Mouse (Mus musculus) right cerebral cortex, adult 18-20 months (tissue): ENCODE results near the gene Gng8.

Experiments used
- DNase-seq: peaks from one replicate; pipeline ENCODE4 v3.0.0; 2022; ENCODE audit warnings: mixed read lengths

The Gng8 gene

DNA sequence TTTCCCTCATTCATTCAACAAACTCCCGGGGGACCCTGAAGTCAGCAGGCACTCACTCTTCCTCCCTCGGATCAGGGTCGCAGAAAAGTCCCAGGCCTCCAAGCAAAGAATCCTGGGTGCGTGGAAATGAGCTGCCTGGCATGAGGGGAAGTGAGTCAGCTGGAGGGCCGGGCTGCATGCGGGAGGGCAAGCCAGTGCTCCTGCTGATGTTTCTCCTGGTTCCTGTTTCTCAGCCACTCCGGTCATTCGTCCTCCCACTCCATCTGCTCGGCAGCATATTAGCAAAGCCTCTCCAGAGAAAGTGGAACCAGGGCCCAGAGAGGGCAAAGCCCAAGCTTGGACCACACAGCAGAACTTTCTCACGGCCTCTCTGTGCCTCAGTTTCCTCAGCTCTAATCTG is 18.3 kb downstream of the Gng8 start:
- no peak for DNase-seq

DNA sequence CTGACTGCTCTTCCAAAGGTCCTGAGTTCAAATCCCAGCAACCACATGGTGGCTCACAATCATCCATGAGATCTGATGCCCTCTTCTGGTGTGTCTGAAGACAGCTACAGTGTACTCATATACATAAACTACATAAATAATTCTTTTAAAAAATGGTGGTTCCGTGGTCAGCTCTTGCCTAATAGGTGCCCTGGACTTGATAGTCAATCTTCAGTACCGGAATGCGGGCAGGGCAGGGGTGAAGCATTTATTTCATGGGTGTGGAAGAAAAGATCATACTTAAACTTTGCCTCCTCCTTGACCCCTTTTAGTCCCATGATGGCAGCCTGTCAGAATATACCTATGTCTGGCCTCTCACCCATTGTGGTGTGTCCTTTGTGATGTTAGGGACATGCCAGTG is 20.3 kb downstream of the Gng8 start:
- DNase-seq, result no peak

DNA sequence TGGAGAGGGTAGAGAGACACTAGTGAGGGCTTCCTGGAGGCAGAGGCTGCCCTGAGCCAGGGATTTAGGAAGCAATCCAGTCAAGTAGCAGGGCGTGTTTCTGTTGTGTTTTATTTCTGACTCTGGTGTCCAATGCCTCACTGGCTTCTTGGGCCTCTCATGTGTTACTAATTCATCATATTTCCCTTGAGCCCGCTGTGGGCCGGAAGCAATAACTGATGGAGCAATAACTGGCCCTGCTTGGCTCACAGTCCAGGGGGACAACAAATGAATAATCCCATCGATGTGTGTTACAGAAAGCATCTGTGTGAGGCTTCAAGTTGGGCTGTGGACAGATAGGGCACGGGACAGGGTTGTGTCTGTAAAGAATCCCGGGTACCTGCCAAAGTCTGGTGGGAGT is 20.8 kb downstream of the Gng8 start:
- no peak for DNase-seq

DNA sequence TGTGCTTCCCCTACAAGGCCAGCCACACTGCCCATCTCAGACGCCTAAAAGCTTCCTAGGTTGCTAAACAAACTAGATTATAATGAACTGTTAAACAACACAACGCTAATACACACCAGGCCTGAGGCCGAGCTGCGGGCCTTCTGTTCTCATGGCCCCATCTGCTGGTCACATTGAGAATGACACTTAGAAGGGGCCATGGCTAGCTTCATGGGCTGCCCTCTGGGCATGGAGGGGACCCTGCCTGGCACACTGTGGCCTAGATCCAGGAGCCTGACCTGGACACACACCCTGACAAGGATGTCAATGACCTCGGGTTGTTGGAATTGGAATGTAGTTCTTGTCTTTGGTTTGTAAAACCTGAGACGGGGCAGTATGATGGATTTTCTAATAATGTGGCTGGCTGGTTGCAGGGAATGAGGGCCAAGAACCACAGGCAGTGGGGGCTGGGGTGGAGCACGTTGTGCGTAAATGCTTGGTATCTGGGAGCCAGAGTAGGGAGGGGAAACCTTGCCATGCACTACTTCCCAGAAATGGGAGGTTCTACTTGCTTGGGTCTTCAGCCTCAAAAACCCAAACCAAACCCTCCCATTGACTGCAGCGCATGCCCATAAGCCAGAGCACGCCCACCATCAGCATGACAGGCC is 22.3 kb downstream of the Gng8 start:
- DNase-seq, result peak; percentile 77

DNA sequence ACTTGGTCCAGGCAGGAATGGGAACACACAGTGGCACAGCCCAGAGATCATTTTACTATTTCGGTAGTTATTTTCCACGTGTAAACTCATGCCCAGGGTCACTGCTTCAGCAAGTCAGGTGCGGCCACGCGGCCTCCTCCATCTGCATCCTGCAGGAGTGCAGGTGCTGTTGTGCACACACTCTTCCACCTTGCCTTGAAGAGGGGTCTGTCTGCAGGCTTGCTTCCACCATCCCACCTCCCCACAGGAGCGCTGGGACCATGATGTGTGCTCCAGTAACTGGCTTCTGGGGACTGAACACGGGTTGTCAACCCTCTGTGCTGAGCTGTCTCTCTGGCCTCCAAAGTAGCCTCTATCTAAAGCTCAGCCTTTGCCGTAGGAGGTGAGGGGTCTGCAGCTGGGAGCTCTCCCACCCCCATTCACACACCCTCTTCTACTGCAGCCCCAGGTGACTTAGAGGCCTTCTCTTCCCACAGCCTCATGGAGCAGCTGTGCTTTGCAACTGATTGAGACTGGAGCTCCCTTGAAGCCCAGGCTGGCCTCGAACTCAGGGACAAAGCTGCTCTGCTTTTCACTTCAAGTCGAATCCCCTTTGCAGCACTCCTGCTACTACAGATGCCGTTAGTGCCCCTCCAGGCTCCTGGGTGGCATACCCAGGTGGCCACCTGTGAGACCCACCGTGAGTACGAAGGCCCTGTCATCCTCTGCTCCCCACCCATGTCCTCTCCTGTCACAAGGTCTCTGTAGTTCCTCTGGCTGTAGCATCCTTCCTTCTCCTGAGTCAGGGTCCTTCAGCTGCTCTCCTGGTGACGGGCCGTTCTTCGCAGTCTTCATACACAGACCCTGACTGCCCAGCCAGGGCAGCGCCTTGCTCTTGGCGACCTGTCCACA is 23.1 kb downstream of the Gng8 start:
- DNase-seq, result no peak

DNA sequence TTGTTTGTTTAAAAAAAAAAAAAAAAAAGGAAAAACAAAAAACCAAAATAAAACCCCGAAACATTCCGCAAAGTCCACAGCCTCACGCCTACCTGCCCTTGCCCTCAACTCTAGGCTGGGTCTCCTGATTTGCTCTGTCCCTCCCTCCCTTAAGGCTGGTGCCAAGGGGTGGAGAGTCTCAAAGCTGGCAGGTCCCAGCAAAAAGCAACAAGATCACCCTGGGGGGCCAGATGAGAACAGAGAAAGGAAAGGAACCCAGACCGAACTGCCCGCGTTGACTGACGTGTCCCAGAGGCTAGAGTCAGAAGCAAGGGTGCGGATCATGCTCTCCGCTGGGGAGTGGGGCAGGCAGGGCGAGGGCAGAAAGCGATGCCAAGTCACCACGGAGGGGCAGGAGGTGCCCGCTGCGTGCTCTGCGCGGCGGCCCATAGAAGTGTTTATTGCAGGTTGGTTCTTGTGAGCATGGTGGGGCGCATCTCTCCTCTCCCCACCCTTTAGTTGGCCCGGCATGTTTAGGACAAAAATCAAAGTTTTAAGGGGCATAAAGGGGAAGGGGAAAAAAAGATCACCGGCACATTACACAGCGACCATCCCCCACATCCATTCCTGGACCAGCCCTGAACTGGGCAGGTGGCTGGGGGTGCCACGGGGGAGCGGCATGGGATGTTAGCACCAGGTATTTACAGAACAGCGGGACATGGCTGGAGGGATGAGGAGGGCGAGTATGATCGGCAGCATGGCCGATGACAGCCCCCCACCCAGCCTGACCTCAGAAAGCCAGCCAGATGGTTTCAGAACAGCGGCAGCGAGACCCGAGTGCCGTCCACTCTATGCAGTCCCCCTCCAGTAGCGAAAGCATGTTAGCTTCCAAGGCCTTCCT is 24.1 kb downstream of the Gng8 start:
- no peak for DNase-seq

DNA sequence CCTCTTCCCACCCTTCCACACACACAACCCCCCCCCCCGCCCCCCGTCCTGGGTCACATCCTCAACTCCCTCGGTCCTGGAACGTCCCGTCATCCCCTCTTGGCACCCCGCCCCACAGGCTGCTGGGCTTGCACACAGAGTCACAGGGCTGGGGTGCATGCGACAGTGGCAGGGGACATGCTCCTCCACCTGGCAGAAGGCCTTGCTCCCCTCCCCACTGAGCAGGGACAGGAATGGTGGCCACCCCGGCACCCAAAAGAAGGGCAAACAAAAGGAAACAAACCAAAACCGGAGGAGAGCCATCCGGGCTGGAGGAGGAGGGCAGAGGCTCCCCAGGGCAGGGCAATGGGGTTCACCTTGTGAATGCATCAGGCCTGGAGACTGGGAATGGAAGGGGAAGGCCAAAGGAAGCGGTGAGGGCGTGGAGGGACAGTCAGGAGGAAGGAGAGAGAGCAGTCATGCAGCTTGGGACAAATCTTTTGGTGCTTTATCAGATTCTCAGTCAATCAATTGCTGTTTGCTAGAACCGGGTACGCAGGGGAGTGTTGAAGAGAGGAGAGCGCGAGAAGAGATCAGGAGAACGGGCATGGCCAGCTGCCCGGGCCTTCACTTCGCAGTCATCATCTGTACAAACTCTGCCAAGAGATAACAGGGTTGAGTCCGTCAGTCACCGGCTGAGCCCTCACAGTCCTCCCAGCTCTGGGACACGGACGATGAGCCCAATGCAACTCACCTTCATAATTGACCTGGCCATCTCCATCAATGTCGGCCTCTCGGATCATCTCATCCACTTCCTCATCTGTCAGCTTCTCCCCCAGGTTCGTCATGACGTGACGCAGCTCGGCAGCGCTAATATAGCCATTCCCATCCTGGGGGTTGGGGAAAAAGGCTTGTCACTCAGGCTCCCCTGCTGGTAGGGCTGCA is 25.0 kb downstream of the Gng8 start:
- DNase-seq, result peak; percentile 37

DNA sequence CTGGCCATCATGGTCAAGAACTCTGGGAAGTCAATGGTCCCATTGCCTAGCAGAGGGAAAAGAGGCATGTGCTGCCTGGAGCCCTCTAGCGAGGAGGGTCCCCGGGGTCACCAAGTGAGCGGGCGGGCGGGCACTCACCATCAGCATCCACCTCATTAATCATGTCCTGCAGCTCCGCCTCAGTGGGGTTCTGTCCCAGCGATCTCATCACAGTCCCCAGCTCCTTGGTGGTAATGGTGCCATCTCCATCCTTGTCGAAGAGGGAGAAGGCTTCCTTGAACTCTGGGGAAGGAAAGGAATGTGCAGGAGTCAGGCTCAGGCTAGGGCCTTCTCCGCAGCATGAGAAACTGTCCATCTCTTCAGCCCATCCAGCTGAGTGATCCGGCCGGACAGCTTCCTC is 25.9 kb downstream of the Gng8 start:
- no peak for DNase-seq

DNA sequence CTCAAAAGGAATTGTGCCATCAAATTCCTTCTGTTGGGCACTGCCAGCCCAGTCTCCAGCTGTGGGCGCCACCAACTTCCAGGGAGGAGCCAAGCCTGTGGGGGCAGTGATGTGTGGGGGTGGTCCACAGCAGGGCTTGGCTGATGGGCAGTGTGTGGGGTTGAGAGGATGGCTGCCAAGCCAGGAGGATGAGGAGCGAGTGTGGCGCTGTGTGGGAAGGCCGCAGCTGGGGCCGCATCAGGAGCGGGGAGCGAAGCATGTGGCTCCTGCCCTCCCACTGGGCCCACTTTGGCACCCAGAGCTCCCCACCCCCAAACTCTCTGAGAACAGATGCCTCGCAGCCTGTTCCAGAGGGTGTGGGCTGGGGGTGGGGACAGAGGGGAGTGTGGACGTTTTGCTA is 26.4 kb downstream of the Gng8 start:
- peak; percentile 88 for DNase-seq

DNA sequence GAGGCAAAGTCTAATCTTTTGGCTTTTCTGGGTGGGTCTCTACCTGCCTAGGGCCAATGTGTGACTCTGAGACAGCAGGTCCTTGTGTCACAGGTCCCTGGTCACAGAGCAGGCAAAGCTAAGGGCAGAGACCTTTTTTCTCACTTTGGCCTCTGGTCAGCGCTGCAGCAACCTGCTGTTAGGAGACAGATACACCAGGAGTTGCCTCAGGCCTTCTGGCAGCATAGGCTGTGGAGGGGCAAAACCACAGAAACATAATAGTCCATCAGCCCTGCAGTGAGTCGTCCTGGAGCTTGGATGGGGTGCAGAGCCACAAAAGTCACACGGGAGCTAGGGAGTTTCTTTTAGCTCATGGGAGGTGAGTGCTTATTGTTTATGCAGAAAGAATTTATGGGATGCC is 27.1 kb downstream of the Gng8 start:
- DNase-seq, result no peak

DNA sequence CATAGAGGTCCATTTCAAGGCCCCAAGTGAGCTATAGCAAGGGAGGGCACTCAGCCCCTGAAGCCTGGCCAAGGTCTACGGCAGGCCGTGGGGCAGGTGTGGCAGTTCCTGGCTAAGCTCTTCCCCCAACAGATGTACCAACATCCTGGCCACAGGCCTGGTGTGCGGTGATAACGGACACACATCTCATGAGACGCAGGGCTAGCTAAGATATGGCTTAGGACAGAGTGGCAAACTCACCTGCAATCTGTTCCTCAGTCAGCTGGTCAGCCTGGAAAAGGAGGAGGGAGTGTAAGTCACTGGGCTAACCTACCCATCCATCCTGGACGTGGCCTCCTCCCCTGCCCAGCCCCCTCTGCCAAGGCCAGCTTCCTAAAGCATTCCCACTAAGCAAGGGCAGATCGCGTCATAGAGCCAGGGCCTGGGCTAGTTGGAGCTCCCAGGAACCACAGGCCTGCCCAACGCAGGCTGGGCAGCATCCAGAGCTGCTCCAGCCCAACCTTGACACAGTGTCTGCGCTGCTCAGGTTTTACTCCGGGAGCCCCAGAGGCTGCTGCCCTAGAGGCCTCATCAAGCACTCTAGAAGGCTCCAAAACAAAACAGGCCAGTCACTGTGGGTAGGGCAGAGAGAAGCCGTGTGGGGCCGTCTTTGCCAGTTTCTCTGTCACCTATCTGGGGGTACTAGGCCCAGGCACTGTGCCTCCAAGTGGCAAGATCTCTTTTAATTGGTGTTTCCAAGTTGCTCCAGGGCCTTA is 28.0 kb downstream of the Gng8 start:
- no peak for DNase-seq

DNA sequence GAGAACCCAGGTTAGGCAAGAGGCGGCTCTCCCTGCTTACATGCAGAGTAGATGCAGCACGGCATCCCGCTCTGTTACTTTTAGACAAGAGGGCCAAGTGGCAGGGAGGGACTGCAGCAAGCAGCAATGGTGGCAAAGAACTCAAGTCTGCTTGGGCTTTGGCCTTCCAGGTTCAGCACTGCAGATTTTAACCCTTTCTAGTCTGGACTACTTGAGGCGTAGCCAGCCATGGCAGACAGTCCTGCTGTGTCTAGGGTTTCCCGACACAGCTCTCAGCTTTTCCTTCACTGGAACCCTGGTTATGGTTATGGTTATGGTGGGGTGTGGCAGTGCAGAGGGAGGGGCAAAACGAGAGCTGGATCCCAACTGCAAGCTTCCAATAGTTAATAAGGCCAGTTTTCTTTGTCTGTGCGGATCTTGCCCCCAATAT is 28.6 kb downstream of the Gng8 start:
- no peak for DNase-seq

DNA sequence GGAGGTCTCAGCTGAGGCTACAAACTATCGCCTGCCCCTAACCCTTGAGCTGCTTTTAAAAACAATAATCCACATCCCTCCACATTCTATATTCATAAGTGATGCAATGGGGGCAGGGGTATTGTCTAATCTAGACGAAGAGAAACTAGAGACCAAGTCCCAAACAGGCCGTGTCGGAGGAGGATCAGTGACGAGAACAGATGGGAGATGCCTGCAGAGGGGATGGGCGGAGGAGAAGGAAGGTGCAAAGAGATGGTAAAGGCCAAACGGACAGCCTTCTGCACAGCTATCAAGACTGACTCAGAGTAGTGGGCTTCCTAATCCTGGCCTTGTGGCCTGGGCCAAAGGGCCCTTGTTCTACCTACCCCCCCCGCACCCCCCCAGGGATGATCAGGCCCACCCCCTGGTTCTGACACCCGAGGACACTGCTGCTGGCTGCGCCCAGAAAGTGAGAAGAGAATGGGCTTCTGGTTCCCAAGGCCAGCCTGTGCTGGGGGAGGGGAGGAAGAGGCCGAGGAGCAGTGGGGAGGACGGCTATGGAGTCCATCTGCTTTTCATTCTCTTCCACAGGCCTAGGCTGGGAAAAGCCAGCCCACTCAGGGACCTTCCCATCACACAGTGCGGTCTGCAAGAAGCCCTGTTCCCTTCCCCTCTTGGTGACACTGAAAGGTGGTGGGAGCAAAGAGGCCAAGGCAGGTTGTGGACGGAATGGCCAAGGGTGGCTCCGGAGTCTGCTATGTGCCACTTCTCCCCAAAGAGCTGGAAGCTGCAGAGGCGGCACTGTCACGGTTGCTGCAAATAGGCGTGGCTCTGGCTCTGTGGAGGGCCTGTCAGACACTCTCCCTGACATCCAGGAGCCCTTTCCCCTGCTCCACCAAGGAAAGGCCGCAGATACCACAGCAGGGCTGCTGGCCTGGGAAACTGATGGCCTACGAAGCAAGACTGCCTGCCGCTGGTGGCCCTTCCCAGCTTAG is 29.5 kb downstream of the Gng8 start:
- peak; percentile 61 for DNase-seq

DNA sequence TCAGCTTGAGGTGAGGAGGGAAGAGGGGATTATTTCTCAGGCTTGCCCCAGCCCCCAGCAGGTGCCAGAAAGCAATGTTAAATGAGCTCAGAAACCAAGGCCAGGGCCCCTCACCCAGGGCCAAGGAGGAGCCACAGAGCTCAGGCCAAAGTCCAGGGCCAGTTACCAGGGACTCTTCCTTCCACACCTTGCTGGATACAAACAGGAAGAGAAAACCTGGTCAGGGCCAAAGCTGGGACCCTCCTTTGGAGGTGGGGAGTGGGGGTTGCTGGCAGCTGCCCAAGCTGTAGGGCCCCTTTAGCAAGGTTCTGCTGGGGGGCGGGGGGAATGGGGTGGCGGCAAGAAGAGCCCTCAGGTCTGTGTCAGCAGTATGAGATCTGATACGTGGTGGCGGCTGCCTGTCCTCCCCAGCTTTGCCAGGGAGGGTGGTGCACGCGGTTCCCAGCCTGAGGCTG is 30.3 kb downstream of the Gng8 start:
- DNase-seq, result no peak

DNA sequence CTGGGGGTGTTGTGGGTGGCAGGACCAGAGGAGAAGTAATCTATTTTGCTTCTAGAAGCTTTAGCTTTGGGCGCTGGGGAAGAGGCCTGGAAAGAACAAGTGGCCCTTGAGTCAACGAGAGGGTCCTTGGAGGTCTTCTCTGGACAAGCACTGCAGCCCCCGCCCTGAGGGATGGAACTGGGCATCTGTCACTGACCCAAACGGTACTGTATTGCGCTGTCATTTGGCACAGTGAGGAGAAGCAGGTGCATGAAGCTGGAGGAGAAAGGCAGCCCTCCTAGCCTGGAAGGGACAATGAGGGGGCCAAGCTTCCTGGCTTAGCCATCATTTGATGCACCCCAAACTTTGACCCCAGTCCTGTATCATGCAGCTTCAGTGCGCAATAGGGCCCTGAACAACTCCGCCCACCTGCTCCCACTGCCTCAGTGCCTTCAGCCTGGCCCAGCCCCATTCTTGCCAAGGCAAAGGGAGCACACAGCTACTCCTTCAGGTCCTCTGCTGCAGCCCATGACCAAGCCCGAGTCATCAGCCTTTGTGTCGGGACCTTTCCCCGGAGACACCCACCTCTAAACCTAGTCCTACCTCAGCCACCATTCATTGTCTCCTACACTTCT is 30.9 kb downstream of the Gng8 start:
- DNase-seq, result peak; percentile 72

DNA sequence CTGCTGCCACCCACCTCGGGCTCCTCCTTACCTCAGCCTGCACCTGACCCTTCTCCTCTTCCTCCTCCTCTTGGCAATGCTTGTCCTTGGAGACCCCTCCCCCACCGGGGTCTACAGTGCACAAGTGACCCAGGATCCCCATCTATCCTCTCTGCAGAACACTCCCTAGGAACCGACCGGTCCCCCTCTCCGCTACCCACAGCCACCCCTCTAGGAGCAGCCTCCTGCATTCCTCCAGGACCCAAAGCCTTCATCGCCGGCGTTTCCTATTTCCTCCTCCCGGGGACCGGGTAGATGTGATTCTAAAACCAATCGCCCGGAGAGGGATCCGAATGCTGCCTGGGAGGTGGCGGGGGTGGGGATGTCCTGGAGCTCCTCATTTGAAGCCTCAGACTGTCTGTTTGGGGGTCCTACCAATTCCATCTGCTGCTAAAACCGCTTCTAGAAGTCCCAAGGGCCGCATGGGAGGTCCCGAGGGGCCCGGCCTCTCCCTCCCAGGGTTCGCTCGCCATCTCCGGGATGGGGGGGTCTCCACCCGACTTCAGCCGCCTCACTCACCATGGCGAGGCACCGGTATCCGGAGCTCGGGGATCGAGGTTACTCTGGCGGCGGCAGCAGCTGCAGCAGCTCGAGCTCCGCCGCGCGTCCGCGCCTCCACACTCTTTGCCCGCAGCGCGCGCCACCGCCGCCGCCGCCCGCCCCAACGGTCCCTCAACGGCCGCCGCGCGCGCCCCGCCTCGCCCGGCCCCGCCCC is 31.9 kb downstream of the Gng8 start:
- DNase-seq, result no peak

DNA sequence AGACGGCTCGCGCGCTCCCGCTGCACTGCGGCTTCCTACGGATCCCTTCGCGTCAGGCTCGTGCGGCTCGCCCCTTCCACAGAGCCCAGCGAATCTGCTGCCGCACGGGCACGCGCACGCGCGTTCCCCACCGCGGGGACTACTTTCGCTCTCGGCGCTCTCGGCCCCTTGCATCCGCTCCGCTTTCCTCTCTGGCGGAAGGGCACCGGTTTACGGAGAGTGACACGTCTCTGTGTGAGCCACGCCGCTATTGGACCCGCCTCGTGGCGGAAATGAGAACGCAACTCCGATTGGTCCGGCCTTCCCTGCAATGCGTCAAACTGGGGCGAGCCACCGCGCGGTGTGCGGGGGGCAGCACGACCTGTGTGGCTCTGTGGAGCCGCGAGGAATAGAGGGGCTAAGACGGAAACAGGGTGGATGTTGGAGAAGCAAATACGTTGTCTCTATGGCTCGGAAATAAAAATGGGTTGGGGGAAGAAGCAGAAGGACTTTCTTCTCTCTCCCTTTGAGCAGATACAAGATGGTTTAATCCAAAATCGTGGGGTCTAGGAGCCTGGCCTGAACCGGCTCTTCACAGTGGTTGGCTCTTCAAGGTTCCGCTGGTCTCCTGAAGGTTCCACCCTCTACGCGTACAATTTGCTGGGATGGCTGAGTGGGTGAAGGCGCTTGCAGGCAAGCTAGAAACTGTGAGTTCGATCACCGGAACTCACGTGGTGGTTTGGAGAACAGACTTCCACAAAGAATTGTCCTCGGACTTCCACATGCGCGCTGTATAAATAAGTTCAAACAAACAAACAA is 32.6 kb downstream of the Gng8 start, which contains the start of gene Calm3:
Gene Calm3 (minus strand): TSS at position 78 of the 798 bp plus-strand sequence.
- DNase-seq, result peak; percentile 100

DNA sequence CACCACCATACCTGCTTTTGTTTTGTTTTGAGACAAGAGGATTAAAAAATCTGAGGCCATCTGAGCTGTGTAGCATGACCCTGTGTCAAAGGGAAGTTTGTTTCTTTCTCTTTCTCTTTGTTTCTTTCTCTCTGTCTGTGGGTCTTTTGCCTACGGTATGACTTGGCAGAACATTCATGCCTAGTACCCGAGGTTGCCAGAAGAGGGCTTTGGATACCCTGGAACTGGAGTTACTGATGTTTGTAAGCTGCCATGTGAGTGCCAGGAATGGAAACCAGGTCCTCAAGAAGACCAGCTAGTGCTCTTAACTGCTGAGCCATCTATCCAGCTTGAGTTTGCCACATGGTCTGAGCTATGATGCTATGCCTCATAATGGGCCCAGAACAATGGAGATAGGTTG is 36.8 kb downstream of the Gng8 start:
- no peak for DNase-seq
